Mouse (Mus musculus) lung, postnatal 14 days (tissue): Measurements from ENCODE around the gene Gm44596.

Experiments used
- DNase-seq: peaks from one replicate; pipeline ENCODE4 v3.0.0; 2021

Gm44596 gene

GRCm38 (mm10) chr6:128381254-128381653 lies 6.0 kb downstream of the Gm44596 start:
- DNase-seq, result no peak

- no peak for DNase-seq
Observed at GRCm38 (mm10) chr6:128383752-128384151, 8.4 kb downstream of the Gm44596 start.

GRCm38 (mm10) chr6:128385026-128385425 lies 9.7 kb downstream of the Gm44596 start:
- no peak for DNase-seq

DNA sequence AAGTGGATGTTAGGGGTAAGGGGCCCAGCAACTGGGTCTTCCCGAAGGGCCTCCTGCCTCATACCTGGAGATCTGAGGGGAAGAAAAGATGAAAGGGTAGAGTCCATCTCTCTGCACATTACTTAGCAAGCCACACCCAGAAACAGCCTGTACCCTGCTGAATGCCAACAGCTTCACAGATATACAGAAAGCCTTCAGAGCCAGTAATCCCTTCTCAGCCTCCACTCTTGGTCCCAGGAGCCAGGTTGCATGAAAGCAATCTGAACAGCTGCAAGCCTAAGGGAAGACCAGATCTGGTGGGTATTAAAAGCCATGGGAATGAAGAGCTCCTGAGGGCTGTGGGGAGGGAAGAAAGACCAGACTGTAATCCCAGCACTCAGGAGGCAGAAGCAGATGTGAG lies 13.9 kb downstream of the Gm44596 start:
- DNase-seq, result no peak

GRCm38 (mm10) chr6:128390683-128391082 lies 15.4 kb downstream of the Gm44596 start:
- DNase-seq, result no peak

- no peak for DNase-seq
Observed at GRCm38 (mm10) chr6:128397574-128398261, 22.4 kb downstream of the Gm44596 start.

GRCm38 (mm10) chr6:128398996-128399395 lies 23.7 kb downstream of the Gm44596 start, which contains the start of gene Nrip2:
TSS of gene Nrip2 (plus strand) at chr6:128399296.
- DNase-seq, result no peak

- DNase-seq, result peak; percentile 23
Observed at GRCm38 (mm10) chr6:128399421-128400185, 24.3 kb downstream of the Gm44596 start.

- DNase-seq, result no peak
Observed at GRCm38 (mm10) chr6:128404708-128405107, 29.4 kb downstream of the Gm44596 start.

GRCm38 (mm10) chr6:128408544-128409125 lies 33.3 kb downstream of the Gm44596 start:
- no peak for DNase-seq

GRCm38 (mm10) chr6:128410305-128410704 lies 35.0 kb downstream of the Gm44596 start:
- no peak for DNase-seq

- DNase-seq, result peak; percentile 82
Observed at GRCm38 (mm10) chr6:128411115-128411514, 35.8 kb downstream of the Gm44596 start.

- no peak for DNase-seq
Observed at GRCm38 (mm10) chr6:128416169-128416568, 40.9 kb downstream of the Gm44596 start.

- DNase-seq, result no peak
Observed at GRCm38 (mm10) chr6:128418076-128418475, 42.8 kb downstream of the Gm44596 start.

DNA sequence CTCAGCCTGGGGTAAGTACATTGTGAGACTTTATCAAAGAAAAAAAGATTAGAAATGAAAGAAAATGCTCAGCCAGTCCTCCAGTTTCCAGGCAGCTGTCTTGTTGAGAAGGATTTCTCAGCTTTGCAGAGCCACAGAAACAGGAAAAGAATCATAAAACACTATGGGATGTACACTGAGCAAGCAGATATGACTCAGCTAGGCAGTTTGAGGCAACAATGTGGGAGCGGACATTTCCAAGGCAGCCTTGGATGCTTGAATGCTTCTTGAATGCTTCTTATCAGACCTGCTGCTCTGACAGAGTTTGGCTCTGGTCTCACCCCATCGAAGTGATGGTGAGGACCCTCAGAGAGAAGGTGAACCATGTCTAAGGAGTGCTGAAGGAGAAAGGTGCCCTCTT lies 45.7 kb downstream of the Gm44596 start:
- DNase-seq, result no peak

DNA sequence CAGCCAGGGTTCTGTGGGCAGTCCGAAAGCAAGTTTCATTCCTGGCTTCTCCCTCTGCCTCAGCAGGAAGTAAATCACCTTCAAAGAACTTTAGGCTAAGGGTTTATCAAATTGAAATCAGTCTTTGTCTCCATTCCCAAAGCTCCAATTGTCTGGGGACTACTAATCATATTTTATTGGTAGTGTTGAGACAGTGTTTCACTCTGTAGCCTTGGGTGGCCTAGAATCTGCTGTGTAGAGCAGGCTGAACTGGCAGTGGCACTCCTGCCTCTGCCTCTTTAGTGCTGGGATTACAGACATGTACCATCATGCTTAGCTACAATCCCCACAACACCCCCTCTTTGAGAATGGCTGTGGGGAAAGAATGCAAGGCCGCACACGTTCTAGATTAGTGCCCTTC lies 46.2 kb downstream of the Gm44596 start:
- DNase-seq, result no peak

DNA sequence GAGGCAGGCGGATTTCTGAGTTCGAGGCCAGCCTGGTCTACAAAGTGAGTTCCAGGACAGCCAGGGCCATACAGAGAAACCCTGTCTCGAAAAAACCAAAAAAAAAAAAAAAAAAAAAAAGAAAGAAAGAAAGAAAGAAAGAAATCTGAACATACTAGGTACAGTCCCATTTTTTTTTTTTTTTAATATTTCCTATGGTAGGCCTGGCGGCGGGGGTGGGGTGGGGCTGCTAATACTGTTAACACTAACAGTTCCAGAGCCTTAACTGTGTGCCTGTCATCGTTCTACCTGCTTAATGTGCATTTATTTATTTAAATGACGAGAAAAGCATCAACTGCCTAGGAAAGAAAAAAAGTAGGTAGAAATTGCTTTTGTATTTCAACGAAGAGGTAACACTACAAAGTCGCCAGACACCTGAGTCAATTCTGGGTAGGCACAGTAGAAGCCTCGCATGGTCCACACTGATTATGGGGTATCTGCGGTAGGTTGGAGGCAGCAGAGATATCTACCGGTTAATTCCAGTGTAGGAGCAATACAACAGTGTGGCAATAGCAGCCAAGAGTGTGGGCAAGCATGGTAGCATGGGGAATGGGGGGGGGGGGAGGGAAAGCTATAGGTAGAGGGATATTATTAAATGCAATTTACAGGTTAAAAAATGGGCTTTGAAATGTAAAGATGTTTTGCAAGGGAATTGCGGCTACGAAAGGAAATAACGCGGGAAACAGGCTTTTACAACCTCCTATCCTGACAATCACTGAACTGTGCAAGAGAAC lies 48.4 kb downstream of the Gm44596 start:
- DNase-seq, result no peak

DNA sequence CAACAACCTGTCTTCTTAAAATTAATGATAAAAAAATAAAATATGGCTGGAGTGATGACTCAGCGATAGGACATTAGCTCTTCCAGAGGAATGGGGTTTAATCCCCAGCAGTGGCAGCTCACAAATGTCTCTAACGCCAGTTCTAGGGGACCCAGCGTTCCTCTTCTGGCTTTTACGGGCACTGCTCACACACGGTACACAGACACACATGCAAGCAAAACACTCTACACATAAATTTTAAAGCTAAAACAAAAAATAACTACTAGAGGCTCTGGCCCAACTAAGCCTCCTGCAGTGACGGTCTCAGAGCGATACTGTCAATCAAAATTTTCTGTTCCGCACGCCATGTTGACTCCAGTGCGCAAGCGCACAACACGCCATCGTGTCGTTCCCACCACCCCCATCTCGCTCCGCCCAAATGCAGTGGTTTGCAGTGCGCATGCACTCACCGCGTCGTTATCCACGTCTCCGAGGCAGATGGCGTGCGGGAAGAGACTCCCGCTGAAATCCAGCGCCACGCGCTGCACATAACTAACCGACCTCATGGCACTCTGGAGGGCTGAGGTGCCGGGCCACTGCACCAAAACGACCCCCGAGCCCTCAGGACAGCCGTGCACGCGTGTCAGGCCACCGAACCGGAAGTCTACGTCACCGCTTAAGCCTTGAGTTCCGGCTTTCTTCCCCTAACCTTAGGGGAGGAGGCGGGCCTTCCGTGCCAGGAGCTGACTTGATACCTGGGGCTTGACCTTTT lies 49.1 kb downstream of the Gm44596 start, which contains the start of gene Itfg2:
TSS of gene Itfg2 (minus strand) at position 663 of the 751 bp plus-strand sequence.
- peak; percentile 96 for DNase-seq

GRCm38 (mm10) chr6:128425046-128425445 lies 49.7 kb downstream of the Gm44596 start:
- DNase-seq, result no peak

- DNase-seq, result no peak
Observed at GRCm38 (mm10) chr6:128427571-128427970, 52.3 kb downstream of the Gm44596 start.

- DNase-seq, result no peak
Observed at GRCm38 (mm10) chr6:128429300-128429699, 54.0 kb downstream of the Gm44596 start.

DNA sequence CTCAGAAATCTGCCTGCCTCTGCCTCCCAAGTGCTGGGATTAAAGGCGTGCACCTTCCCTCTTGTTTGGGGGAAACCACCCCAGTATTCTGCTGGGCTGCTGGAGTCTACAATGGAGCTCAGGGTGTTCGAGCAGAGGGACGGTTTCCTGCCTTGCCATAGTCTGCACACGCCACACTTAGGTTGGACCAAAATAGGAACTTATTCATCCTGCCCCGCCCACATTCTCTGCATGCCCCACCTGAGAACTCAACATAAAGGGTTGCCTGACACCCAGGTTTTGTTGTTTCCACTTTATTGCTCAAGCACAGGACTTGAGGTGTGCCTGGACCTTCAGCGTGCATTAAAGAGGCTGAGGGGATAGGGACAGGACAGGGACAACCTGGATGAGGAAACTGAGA lies 54.5 kb downstream of the Gm44596 start:
- DNase-seq, result no peak
